ENCODE assay signal across 9 mouse cellular contexts in the genomic region with DNA sequence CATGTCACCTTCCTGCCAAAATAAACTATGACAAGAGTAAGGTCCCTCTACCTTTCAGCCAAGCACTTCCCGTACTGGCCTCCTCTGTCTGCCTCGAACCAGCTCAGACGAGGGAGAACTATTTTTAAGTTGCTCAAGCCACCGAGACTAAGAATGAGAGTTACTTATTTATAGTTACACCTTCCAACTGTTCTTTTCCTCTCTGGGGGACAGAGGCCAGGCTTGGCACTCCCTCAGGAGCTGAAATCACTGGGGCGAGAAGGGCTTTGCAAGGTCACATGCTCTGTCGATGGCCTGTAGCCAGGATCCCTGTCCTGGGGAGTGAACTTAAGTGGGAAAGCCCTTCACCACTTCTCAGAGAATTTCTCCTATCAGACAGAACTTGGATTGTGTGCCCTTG.
A peak's percentile ranks its signal among the peaks of the same experiment; 100 is the strongest.
DNase-seq lines count a peak whose midpoint lies in the region; ATAC-seq lines count a peak whose summit lies in the region.
"Had no signal": no experiment of that assay in that cellular context is flagged by ENCODE, and none has a peak within 500 bp of the region (broad histone marks: within the 10 kb centered on the region; RNA-seq: fewer than 3 reads in every experiment).

No protein-coding gene starts in this region.

- H3K27ac ChIP-seq in brown adipose tissue, adult 24 weeks (replicated peaks; ENCODE audit: low read depth, low read length): peak overlapping the region; percentile 94
- peak overlapping the region; percentile 74 for H3K27ac ChIP-seq in lung, embryonic 15.5 days
- H3K27ac ChIP-seq: embryonic facial prominence, embryonic 15.5 days had no signal

- intact Hi-C loops in heart, postnatal 25 days (cut with DNase I): no loop called here
- intact Hi-C loops in left cerebral cortex, postnatal 25 days (cut with DNase I): no loop called here

- peak; percentile 63 for DNase-seq in adipocyte (ENCODE audit: low spot score)
- peak; percentile 80 for DNase-seq in heart, postnatal 25 days (ENCODE audit: low spot score)
- DNase-seq in Muller cell, postnatal 12 days (ENCODE audit: inconsistent ontology term): no peak
- no peak for DNase-seq in left cerebral cortex, postnatal 25 days (ENCODE audit: low spot score in 2 of 2)
- DNase-seq in thymus, postnatal 10 days (ENCODE audit: low spot score in 2 of 2): no peak
- DNase-seq in embryo, embryonic 9.5 days (ENCODE audit: extremely low spot score): no peak

- H3K4me2 ChIP-seq in lung, embryonic 15.5 days: no peak overlapping the region
- H3K4me2 ChIP-seq: embryonic facial prominence, embryonic 15.5 days had no signal

- 16% methylated on average over 6 of the region's 6 CpGs for WGBS in lung, embryonic 15.5 days

- H3K9ac ChIP-seq in lung, embryonic 15.5 days: no peak overlapping the region
- H3K9ac ChIP-seq: embryonic facial prominence, embryonic 15.5 days had no signal

- peaks cover 23% of the 10 kb centered on the region for H3K36me3 ChIP-seq in lung, embryonic 15.5 days

- H3K4me3 ChIP-seq in brown adipose tissue, adult 24 weeks (ENCODE audit: insufficient read depth, low read depth, low read length): no peak overlapping the region
- H3K4me3 ChIP-seq in lung, embryonic 15.5 days: no peak overlapping the region
- H3K4me3 ChIP-seq: embryonic facial prominence, embryonic 15.5 days had no signal

- H3K27me3 ChIP-seq in lung, embryonic 15.5 days: no peaks in the 10 kb centered on the region
- H3K27me3 ChIP-seq: embryonic facial prominence, embryonic 15.5 days had no signal

- no peaks in the 10 kb centered on the region for H3K9me3 ChIP-seq in lung, embryonic 15.5 days
- H3K9me3 ChIP-seq: embryonic facial prominence, embryonic 15.5 days had no signal

- no peak for ATAC-seq in lung, embryonic 15.5 days (ENCODE audit: borderline replicate concordance, extremely low read depth, low FRiP score, low TSS enrichment)

- H3K4me1 ChIP-seq in brown adipose tissue, adult 24 weeks (ENCODE audit: control insufficient read depth, insufficient read depth, insufficient read length, low read length): peaks cover 53% of the 10 kb centered on the region
- H3K4me1 ChIP-seq in lung, embryonic 15.5 days: peaks cover 76% of the 10 kb centered on the region

Comparison
In these comparisons a context has a peak if more than half of its experiments do, and no peak if none do; other contexts are left out.
1. DNase-seq: peak in adipocyte (single experiment) and heart, postnatal 25 days (single experiment); none in Muller cell, postnatal 12 days (single experiment), left cerebral cortex, postnatal 25 days (0 of 2), thymus, postnatal 10 days (0 of 2) and embryo, embryonic 9.5 days (single experiment).